Mouse (Mus musculus): ENCODE measurements around the gene Steap3. TPM values are rescaled to one million over a fixed set of nuclear protein-coding genes. Genes with fewer than 3 reads are reported as not detected.

The Steap3 gene
- total and polyA plus RNA-seq, 2 experiments from 2014 or later, result 3.7 to 5.9 TPM

DNA sequence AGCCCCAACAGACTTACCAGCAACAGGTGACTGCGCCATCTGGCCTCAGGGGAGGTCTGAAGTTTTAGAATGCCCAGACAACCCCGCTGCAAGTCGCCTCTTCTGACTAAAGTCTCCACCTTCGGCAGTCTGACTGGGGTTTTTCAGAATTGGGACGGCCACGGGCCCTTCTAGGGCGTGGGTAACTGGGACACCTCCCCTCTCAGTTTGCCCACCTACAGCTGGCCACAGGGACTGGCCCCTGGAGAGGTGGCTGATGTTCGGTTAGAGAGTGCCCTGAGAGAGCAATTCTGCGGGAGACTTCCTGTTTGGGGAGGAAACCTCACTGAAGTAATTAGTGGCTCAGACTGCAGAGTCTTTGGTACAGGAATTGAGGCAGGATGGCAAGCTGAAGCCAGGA, 13.8 kb downstream of the Steap3 start:
- no peaks in the 10 kb centered on the region for H3K36me3 ChIP-seq (ENCODE audit: insufficient read depth, low read length)
- no peak for ATAC-seq (ENCODE audit: low FRiP score)
- no peak for TF ChIP-seq CTCF (IDR thresholded peaks at IDR 0.05)
- DNase-seq (ENCODE audit: low spot score), result no peak
- no peaks in the 10 kb centered on the region for H3K4me1 ChIP-seq (ENCODE audit: insufficient read depth, low read length)
- no peak overlapping the region for H3K27ac ChIP-seq (ENCODE audit: low read depth, low read length)
- 74% methylated on average over 9 of the region's 9 CpGs for WGBS
- no peak overlapping the region for H3K4me2 ChIP-seq (ENCODE audit: low read depth, low read length, poor library complexity, severe bottlenecking)
- no peaks in the 10 kb centered on the region for H3K27me3 ChIP-seq (ENCODE audit: insufficient read depth, low read length)
- H3K9ac ChIP-seq (replicated peaks; ENCODE audit: low read length, poor library complexity, severe bottlenecking), result no peak overlapping the region
- no peaks in the 10 kb centered on the region for H3K9me3 ChIP-seq (ENCODE audit: low read length)
- H3K4me3 ChIP-seq (ENCODE audit: low read depth, low read length), result no peak overlapping the region

DNA sequence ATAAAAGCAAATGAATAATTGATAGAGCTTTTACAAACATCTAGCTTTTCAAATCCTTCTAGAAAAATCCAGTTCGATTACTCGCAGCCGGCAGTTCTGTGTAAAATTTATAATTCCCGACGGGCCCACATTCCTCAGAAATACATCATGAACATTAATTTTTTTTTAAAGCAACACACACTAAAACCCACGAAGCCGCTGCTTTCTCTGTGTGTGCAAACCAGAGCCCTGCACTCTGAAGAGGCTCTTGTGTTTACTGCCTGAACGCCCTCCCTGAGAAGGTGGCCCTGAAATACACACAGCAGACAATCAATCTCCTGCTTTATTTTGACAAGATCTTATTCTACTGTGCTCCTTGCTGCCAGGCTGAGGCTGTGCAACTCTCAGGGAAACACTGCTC, 14.3 kb downstream of the Steap3 start:
- H3K36me3 ChIP-seq (ENCODE audit: insufficient read depth, low read length), result no peaks in the 10 kb centered on the region
- 70% methylated on average over 8 of the region's 8 CpGs for WGBS
- no peak overlapping the region for H3K4me2 ChIP-seq (ENCODE audit: low read depth, low read length, poor library complexity, severe bottlenecking)
- no peak for ATAC-seq (ENCODE audit: low FRiP score)
- TF ChIP-seq CTCF (IDR thresholded peaks at IDR 0.05), result no peak
- H3K9ac ChIP-seq (replicated peaks; ENCODE audit: low read length, poor library complexity, severe bottlenecking), result no peak overlapping the region
- no peaks in the 10 kb centered on the region for H3K27me3 ChIP-seq (ENCODE audit: insufficient read depth, low read length)
- H3K4me3 ChIP-seq (ENCODE audit: low read depth, low read length), result no peak overlapping the region
- no peak overlapping the region for H3K27ac ChIP-seq (ENCODE audit: low read depth, low read length)
- DNase-seq (ENCODE audit: low spot score), result no peak
- no peaks in the 10 kb centered on the region for H3K9me3 ChIP-seq (ENCODE audit: low read length)
- H3K4me1 ChIP-seq (ENCODE audit: insufficient read depth, low read length), result no peaks in the 10 kb centered on the region

DNA sequence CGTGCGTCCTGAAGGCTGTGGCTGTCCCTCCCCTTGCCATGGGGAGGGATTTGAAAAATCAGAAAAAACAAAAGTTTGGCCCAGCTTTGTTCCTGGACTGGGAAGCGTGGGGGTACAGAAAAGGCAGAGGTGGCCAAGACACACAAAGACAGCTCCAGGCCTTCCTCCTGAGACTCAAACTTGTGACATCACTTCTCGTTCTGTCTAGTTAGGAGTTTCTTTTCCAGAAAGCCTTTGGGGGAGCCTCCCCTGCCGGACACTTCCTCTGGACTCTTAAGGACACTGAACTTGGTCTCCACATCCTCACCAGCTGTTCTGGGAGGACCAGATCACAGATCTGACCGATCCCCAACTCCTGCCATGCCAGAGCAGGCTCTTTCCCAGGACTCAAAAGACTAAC, 18.8 kb downstream of the Steap3 start:
- Histone ChIP-seq H3K4me3 (ENCODE audit: low read depth, low read length) (no peak overlapping the region), H3K4me2 (ENCODE audit: low read depth, low read length, poor library complexity, severe bottlenecking) (no peak overlapping the region), H3K27ac (ENCODE audit: low read depth, low read length) (no peak overlapping the region), H3K36me3 (ENCODE audit: insufficient read depth, low read length) (no peaks in the 10 kb centered on the region), H3K4me1 (ENCODE audit: insufficient read depth, low read length) (no peaks in the 10 kb centered on the region), H3K9ac (replicated peaks; ENCODE audit: low read length, poor library complexity, severe bottlenecking) (no peak overlapping the region), H3K27me3 (ENCODE audit: insufficient read depth, low read length) (no peaks in the 10 kb centered on the region), H3K9me3 (ENCODE audit: low read length) (no peaks in the 10 kb centered on the region)
- ATAC-seq (ENCODE audit: low FRiP score), result no peak
- no peak for DNase-seq (ENCODE audit: low spot score)
- 88% methylated on average over 6 of the region's 6 CpGs for WGBS
- no peak for TF ChIP-seq CTCF (IDR thresholded peaks at IDR 0.05)

DNA sequence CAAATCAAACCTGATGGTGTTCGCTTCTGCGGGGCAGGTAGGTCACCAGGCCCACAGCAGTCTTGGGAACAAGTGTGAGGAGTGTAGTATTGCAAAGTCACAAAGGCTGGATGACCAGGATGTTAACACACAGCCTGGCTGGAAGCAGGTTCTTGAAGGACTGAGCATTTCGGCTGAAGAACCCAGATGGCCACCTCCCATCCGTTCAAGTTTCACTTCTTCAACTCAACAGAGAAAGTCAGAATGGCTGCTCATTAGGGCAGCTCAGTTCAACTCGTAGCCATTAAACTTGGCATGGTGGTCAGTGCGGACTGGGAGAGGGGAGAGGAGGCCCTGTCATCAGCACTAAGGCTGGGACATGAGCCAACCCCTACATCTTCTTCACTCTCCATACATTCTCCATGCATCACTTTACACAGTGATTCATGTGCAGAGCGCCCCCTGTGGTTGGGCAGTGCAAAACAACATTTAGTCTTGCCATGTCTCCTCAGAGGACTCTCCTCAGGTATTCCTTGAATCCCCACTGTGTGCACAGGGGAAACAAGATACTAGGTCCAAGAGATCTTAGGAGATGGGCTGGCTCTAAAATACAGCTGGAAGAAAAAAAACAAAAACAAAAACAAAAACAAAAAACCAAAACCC, 19.9 kb downstream of the Steap3 start:
- Histone ChIP-seq H3K27ac (ENCODE audit: low read depth, low read length) (no peak overlapping the region), H3K4me1 (ENCODE audit: insufficient read depth, low read length) (no peaks in the 10 kb centered on the region), H3K27me3 (ENCODE audit: insufficient read depth, low read length) (no peaks in the 10 kb centered on the region), H3K4me2 (ENCODE audit: low read depth, low read length, poor library complexity, severe bottlenecking) (no peak overlapping the region), H3K9me3 (ENCODE audit: low read length) (no peaks in the 10 kb centered on the region), H3K4me3 (ENCODE audit: low read depth, low read length) (no peak overlapping the region), H3K9ac (replicated peaks; ENCODE audit: low read length, poor library complexity, severe bottlenecking) (no peak overlapping the region), H3K36me3 (ENCODE audit: insufficient read depth, low read length) (no peaks in the 10 kb centered on the region)
- ATAC-seq (ENCODE audit: low FRiP score) (no peak), DNase-seq (ENCODE audit: low spot score) (no peak)
- TF ChIP-seq CTCF (IDR thresholded peaks at IDR 0.05), result 0 out of 2 replicates have a peak, but pooled peaks have one; percentile 1
- WGBS, result 90% methylated on average over 7 of the region's 7 CpGs

DNA sequence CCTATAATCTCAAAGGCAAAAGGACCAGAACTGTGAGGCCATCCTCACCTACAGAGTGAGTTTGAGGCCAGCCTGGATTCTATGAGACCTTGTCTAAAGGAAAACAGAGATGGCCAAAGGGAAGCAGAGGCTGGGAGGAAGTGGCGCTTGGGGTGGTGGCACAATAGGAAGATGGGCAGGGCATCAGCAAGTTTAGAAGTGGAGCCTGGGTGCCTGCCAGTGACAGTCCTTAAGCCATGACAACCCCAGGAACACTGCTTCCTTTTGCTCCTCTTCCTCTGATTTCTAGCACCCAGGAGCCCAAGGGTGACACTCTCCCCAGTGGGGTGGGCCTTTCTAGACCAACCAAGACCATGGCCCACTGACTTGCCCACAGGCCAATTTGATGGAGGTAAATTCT, 21.3 kb downstream of the Steap3 start:
- H3K4me1 ChIP-seq (ENCODE audit: insufficient read depth, low read length), result no peaks in the 10 kb centered on the region
- DNase-seq (ENCODE audit: low spot score) (no peak), ATAC-seq (ENCODE audit: low FRiP score) (no peak)
- no peak overlapping the region for H3K4me2 ChIP-seq (ENCODE audit: low read depth, low read length, poor library complexity, severe bottlenecking)
- H3K9me3 ChIP-seq (ENCODE audit: low read length), result no peaks in the 10 kb centered on the region
- H3K27ac ChIP-seq (ENCODE audit: low read depth, low read length), result no peak overlapping the region
- 94% methylated on average over 1 of the region's 1 CpGs for WGBS
- H3K36me3 ChIP-seq (ENCODE audit: insufficient read depth, low read length), result no peaks in the 10 kb centered on the region
- H3K9ac ChIP-seq (replicated peaks; ENCODE audit: low read length, poor library complexity, severe bottlenecking), result no peak overlapping the region
- no peaks in the 10 kb centered on the region for H3K27me3 ChIP-seq (ENCODE audit: insufficient read depth, low read length)
- no peak overlapping the region for H3K4me3 ChIP-seq (ENCODE audit: low read depth, low read length)
- TF ChIP-seq CTCF (IDR thresholded peaks at IDR 0.05), result no peak

DNA sequence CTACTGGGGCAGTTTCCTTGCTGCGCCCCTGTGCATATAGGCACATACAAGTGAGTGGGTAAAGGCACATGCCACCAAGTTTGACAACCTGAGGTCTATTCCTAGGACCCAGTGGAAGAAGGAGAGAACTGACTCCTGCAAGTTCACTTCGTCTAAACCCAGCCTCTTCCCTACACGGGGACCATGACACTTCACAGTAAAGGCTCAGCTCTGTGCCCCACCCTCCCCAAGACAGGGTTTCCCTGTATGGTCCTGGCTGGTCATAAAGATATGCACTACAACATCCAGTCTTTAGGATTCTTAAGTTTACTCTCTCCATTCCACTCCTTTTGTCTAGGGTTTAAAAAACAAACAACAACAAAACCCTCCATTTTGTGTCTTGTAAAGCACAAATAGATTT, 21.9 kb downstream of the Steap3 start:
- Histone ChIP-seq H3K27ac (ENCODE audit: low read depth, low read length) (no peak overlapping the region), H3K27me3 (ENCODE audit: insufficient read depth, low read length) (no peaks in the 10 kb centered on the region), H3K4me1 (ENCODE audit: insufficient read depth, low read length) (no peaks in the 10 kb centered on the region), H3K9me3 (ENCODE audit: low read length) (no peaks in the 10 kb centered on the region), H3K4me3 (ENCODE audit: low read depth, low read length) (no peak overlapping the region), H3K4me2 (ENCODE audit: low read depth, low read length, poor library complexity, severe bottlenecking) (no peak overlapping the region), H3K36me3 (ENCODE audit: insufficient read depth, low read length) (no peaks in the 10 kb centered on the region), H3K9ac (replicated peaks; ENCODE audit: low read length, poor library complexity, severe bottlenecking) (no peak overlapping the region)
- TF ChIP-seq CTCF (IDR thresholded peaks at IDR 0.05), result no peak
- 85% methylated on average over 3 of the region's 3 CpGs for WGBS
- DNase-seq (ENCODE audit: low spot score) (no peak), ATAC-seq (ENCODE audit: low FRiP score) (no peak)
